Comparison of ENCODE assay signal across 20 mouse cellular contexts in the genomic region with DNA sequence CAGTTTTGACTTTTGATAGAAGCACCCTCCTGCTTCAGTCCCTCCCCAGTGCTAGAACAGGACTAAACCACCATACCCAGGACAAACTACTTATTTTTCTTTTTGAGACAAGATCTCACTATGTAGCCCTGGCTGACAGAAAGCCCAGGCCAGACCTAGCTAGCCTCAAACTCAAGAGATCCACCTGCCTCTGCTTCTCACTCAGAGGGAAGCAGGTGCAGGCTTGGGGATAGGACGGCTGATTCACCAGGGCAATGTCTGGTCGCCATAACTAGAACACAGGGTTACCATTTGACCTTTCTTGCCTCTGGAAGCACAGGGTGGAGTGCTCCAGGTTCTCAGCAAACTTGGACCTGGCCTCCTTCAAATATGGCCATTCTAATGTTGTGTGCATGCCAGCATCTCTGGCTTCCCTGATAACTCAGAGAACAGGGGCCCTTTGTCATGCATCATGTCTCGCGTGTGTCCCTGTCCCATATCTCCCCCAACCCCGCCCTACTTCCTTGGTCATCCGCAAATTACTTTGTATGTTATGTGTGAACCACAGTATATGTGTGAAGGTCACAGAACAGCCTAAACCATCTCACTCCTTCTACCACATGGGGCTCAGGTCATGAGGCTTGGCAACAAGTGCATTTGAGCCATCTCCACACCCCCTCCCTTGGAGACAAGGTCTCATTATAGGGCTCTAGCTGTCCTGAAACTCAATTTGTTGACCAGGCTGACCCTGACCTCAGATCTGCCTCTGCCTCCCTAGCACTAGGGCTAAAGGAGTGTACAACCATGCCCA. TPM values are rescaled to one million over a fixed set of nuclear protein-coding genes. Genes with fewer than 3 reads are reported as not detected.
DNase-seq lines count a peak whose midpoint lies in the region; ATAC-seq and TF ChIP-seq lines count a peak whose summit lies in the region.
"Had no signal": no experiment of that assay in that cellular context is flagged by ENCODE, and none has a peak within 500 bp of the region (broad histone marks: within the 10 kb centered on the region; RNA-seq: fewer than 3 reads in every experiment).

No protein-coding gene starts in this region.

- WGBS in liver, embryonic 16.5 days (ENCODE audit: insufficient replicate concordance), result 57% methylated on average over 6 of the region's 6 CpGs

- no peaks in the 10 kb centered on the region for H3K9me3 ChIP-seq in liver, embryonic 16.5 days (replicated peaks; ENCODE audit: control insufficient read depth, low read length)
- H3K9me3 ChIP-seq: embryonic facial prominence, embryonic 13.5 days; forebrain, embryonic 12.5 days; heart, embryonic 13.5 days; hindbrain, embryonic 15.5 days had no signal

- peaks cover 23% of the 10 kb centered on the region for H3K36me3 ChIP-seq in liver, embryonic 16.5 days (ENCODE audit: control insufficient read depth, insufficient read depth)
- peaks cover 10% of the 10 kb centered on the region for H3K36me3 ChIP-seq in myocyte (ENCODE audit: control insufficient read depth, insufficient read depth)

- no peak overlapping the region for H3ac ChIP-seq in myocyte (ENCODE audit: control insufficient read depth, insufficient read length)

- peak; percentile 33 for DNase-seq in gastrocnemius, postnatal 25 days
- DNase-seq in gastrocnemius, postnatal 14 days, result no peak
- DNase-seq in liver, result no peak
- DNase-seq in thymus, postnatal 0 days (ENCODE audit: low spot score), result no peak
- DNase-seq: adrenal gland, adult 8-10 months; cerebellum, adult 18-20 months; cerebellum, adult 9-11 months; cerebellum, postnatal 36 days; gastrocnemius, postnatal 10 days; heart, adult 11 months; heart, postnatal 36 days had no signal

- intact Hi-C loops in gastrocnemius, postnatal 14 days (cut with DNase I; ENCODE audit: low total_unique reads), result no loop called here

- no peak overlapping the region for H3K27ac ChIP-seq in liver, embryonic 16.5 days (ENCODE audit: low read length)
- H3K27ac ChIP-seq: embryonic facial prominence, embryonic 13.5 days; forebrain, embryonic 12.5 days; heart, embryonic 13.5 days; hindbrain, embryonic 15.5 days had no signal

- no peaks in the 10 kb centered on the region for H3K79me2 ChIP-seq in myocyte (ENCODE audit: control insufficient read depth, insufficient read depth)

- no peak for TF ChIP-seq POLR2A in myocyte (IDR thresholded peaks at IDR 0.05; ENCODE audit: insufficient read length, low read depth)

- no peak overlapping the region for H3K4me2 ChIP-seq in liver, embryonic 16.5 days (ENCODE audit: low read depth, low read length)
- H3K4me2 ChIP-seq in myocyte (ENCODE audit: low read depth), result no peak overlapping the region
- H3K4me2 ChIP-seq: embryonic facial prominence, embryonic 13.5 days; forebrain, embryonic 12.5 days; heart, embryonic 13.5 days; hindbrain, embryonic 15.5 days had no signal

- H3K4me3 ChIP-seq in liver, embryonic 16.5 days (ENCODE audit: low read depth, low read length), result no peak overlapping the region
- H3K4me3 ChIP-seq in myocyte, result no peak overlapping the region
- H3K4me3 ChIP-seq: embryonic facial prominence, embryonic 13.5 days; forebrain, embryonic 12.5 days; heart, embryonic 13.5 days; hindbrain, embryonic 15.5 days had no signal

- H3K27me3 ChIP-seq in liver, embryonic 16.5 days (ENCODE audit: control insufficient read depth, insufficient read depth, low read depth, low read length), result no peaks in the 10 kb centered on the region
- no peaks in the 10 kb centered on the region for H3K27me3 ChIP-seq in myocyte (ENCODE audit: control insufficient read depth, insufficient read depth, insufficient read length)
- H3K27me3 ChIP-seq: embryonic facial prominence, embryonic 13.5 days; forebrain, embryonic 12.5 days; heart, embryonic 13.5 days; hindbrain, embryonic 15.5 days had no signal

- ATAC-seq in liver, embryonic 16.5 days (ENCODE audit: low read depth), result peak; percentile 7; the same call in 1 of the 2 replicates
- ATAC-seq in megakaryocyte progenitor cell, adult 5-6 weeks (replicated peaks; ENCODE audit: poor library complexity), result peak; percentile 29
- ATAC-seq: forebrain, embryonic 16.5 days had no signal

- H3K4me1 ChIP-seq in liver, embryonic 16.5 days (ENCODE audit: control insufficient read depth, low read depth, low read length), result peaks cover 7% of the 10 kb centered on the region
- H3K4me1 ChIP-seq: forebrain, embryonic 12.5 days; heart, embryonic 13.5 days; hindbrain, embryonic 15.5 days had no signal

- H3K9ac ChIP-seq in liver, embryonic 16.5 days (ENCODE audit: low read depth, low read length), result no peak overlapping the region
- H3K9ac ChIP-seq: embryonic facial prominence, embryonic 13.5 days; forebrain, embryonic 12.5 days; heart, embryonic 13.5 days; hindbrain, embryonic 15.5 days had no signal

TF ChIP-seq in myocyte, 11 proteins besides CTCF, POLR2A, EP300 and RAD21:
- peak in 2 of 3 experiments; percentile 71 to 84 for TF ChIP-seq MYOD1 (IDR thresholded peaks at IDR 0.05; ENCODE audit: control insufficient read depth in 1 of 3, insufficient read length in 2 of 3, low read depth in 2 of 3)
- no peak for TF ChIP-seq SRF (IDR thresholded peaks at IDR 0.05; ENCODE audit: control insufficient read depth, insufficient read length, low read depth)

RNA-seq across cellular contexts. Expression of a gene that starts 17.2 kb away (rescaled TPM):
- total RNA-seq in gastrocnemius, postnatal 25 days (2021), result 10 to 100 TPM; 42.2 to 49.3 TPM
- total RNA-seq in gastrocnemius, postnatal 14 days (2021), result 10 to 100 TPM; 41.3 to 43.2 TPM
- 9.4 and 11.0 TPM in 2 replicates for polyA plus RNA-seq in liver, embryonic 16.5 days (2015; fragmentation: Nextera tagmentation; extraction: Ambion mirVana)
- 6.3 and 12.1 TPM in 2 replicates for total RNA-seq in megakaryocyte progenitor cell, adult 5-6 weeks (2015)
- 9.5 and 10.6 TPM in 2 replicates for total RNA-seq in megakaryocyte progenitor cell, adult 5-6 weeks (2017)
- polyA plus RNA-seq in myocyte (2012; fragmentation: generic; extraction: Trizol), result 50.6 TPM
- 17.8 and 18.5 TPM in 2 replicates for polyA plus RNA-seq in thymus, postnatal 0 days (2015; fragmentation: Nextera tagmentation; extraction: Ambion mirVana)

RNA-seq across cellular contexts. Expression of a gene that starts 24.9 kb away (rescaled TPM):
- total RNA-seq in gastrocnemius, postnatal 25 days (2021), result 1 to 10 TPM; 1.4 to 2.1 TPM
- 1 to 10 TPM; 2.6 to 4.7 TPM for total RNA-seq in gastrocnemius, postnatal 14 days (2021)
- 212 and 273 TPM in 2 replicates for polyA plus RNA-seq in liver, embryonic 16.5 days (2015; fragmentation: Nextera tagmentation; extraction: Ambion mirVana)
- total RNA-seq in megakaryocyte progenitor cell, adult 5-6 weeks (2015), result 437 and 498 TPM in 2 replicates
- 53.7 and 107 TPM in 2 replicates for total RNA-seq in megakaryocyte progenitor cell, adult 5-6 weeks (2017)
- 0.02 TPM for polyA plus RNA-seq in myocyte (2012; fragmentation: generic; extraction: Trizol)
- polyA plus RNA-seq in thymus, postnatal 0 days (2015; fragmentation: Nextera tagmentation; extraction: Ambion mirVana), result 4.3 and 6.3 TPM in 2 replicates
- total RNA-seq: ES-E14 had no signal
- polyA plus RNA-seq: forebrain, embryonic 16.5 days had no signal

RNA-seq across cellular contexts. Expression of a gene that starts 31.2 kb away (rescaled TPM):
- total RNA-seq in gastrocnemius, postnatal 25 days (2021), result 10 to 100 TPM; 35.2 to 39.7 TPM
- 10 to 100 TPM; 44.1 to 49.3 TPM for total RNA-seq in gastrocnemius, postnatal 14 days (2021)
- polyA plus RNA-seq in liver, embryonic 16.5 days (2015; fragmentation: Nextera tagmentation; extraction: Ambion mirVana), result 20.2 and 21.6 TPM in 2 replicates
- total RNA-seq in megakaryocyte progenitor cell, adult 5-6 weeks (2015), result 15.3 and 18.1 TPM in 2 replicates
- total RNA-seq in megakaryocyte progenitor cell, adult 5-6 weeks (2017), result 8.0 and 15.4 TPM in 2 replicates
- polyA plus RNA-seq in myocyte (2012; fragmentation: generic; extraction: Trizol), result 153 TPM
- 66.9 and 77.3 TPM in 2 replicates for polyA plus RNA-seq in thymus, postnatal 0 days (2015; fragmentation: Nextera tagmentation; extraction: Ambion mirVana)

RNA-seq across cellular contexts. Expression of a gene that starts 37.3 kb away (rescaled TPM):
- total RNA-seq in gastrocnemius, postnatal 25 days (2021), result 1 to 10 TPM; 1.6 to 2.0 TPM
- 1 to 10 TPM; 2.4 to 3.1 TPM for total RNA-seq in gastrocnemius, postnatal 14 days (2021)
- polyA plus RNA-seq in liver, embryonic 16.5 days (2015; fragmentation: Nextera tagmentation; extraction: Ambion mirVana), result 1.9 and 2.0 TPM in 2 replicates
- 1.5 and 1.9 TPM in 2 replicates for total RNA-seq in megakaryocyte progenitor cell, adult 5-6 weeks (2015)
- 3.5 TPM in 2 replicates for total RNA-seq in megakaryocyte progenitor cell, adult 5-6 weeks (2017)
- 3.0 TPM for polyA plus RNA-seq in myocyte (2012; fragmentation: generic; extraction: Trizol)
- 5.4 and 6.2 TPM in 2 replicates for polyA plus RNA-seq in thymus, postnatal 0 days (2015; fragmentation: Nextera tagmentation; extraction: Ambion mirVana)

RNA-seq across cellular contexts. Expression of a gene that starts 38.3 kb away (rescaled TPM):
- total RNA-seq in gastrocnemius, postnatal 25 days (2021), result 10 to 100 TPM; 19.2 to 68.3 TPM
- total RNA-seq in gastrocnemius, postnatal 14 days (2021), result 10 to 100 TPM; 18.1 to 47.8 TPM
- polyA plus RNA-seq in liver, embryonic 16.5 days (2015; fragmentation: Nextera tagmentation; extraction: Ambion mirVana), result 9.5 and 9.7 TPM in 2 replicates
- 5.2 and 6.4 TPM in 2 replicates for total RNA-seq in megakaryocyte progenitor cell, adult 5-6 weeks (2015)
- 10.7 and 11.5 TPM in 2 replicates for total RNA-seq in megakaryocyte progenitor cell, adult 5-6 weeks (2017)
- 9.5 TPM for polyA plus RNA-seq in myocyte (2012; fragmentation: generic; extraction: Trizol)
- polyA plus RNA-seq in thymus, postnatal 0 days (2015; fragmentation: Nextera tagmentation; extraction: Ambion mirVana), result 16.3 and 18.9 TPM in 2 replicates

Comparison
In these comparisons a context has a peak if more than half of its experiments do, and no peak if none do; other contexts are left out.
1. RNA of a gene that starts 24.9 kb away (total RNA-seq): 53.7 to 498 TPM in megakaryocyte progenitor cell, adult 5-6 weeks; 2.6 to 4.7 TPM in gastrocnemius, postnatal 14 days and 1.4 to 2.1 TPM in gastrocnemius, postnatal 25 days; every median in the first group is over 4 times any median in the second.